Mouse (Mus musculus) stomach, embryonic 14.5 days (tissue): ENCODE measurements around the gene AI464131. TPM values are rescaled to one million over a fixed set of nuclear protein-coding genes. Genes with fewer than 3 reads are reported as not detected.

Experiments used
- ATAC-seq: fragments of 200-750 bp; cut with Nextera tagmentation; 2 replicates; pipeline ENCODE4 v1.8.0; 2017; ENCODE audit warnings: low read depth, moderate TSS enrichment; ENCODE audit not compliant: insufficient number of reproducible peaks, insufficient read depth, low FRiP score
- H3K27ac ChIP-seq: fragments of 300-500 bp; sonication (generic); 2 replicates; pipeline ENCODE4 v1.5.1; 2014; ENCODE audit warnings: mild to moderate bottlenecking, low read length, moderate library complexity, mixed read lengths
- H3K27me3 ChIP-seq: fragments of 300-500 bp; sonication (generic); 2 replicates; pipeline ENCODE4 v1.6.1; 2014; ENCODE audit warnings: low read length, control low read depth, mixed read lengths; ENCODE audit not compliant: control insufficient read depth, insufficient read depth
- H3K36me3 ChIP-seq: fragments of 300-500 bp; sonication (generic); 2 replicates; pipeline ENCODE4 v1.6.1; 2014; ENCODE audit warnings: mild to moderate bottlenecking, control low read depth, low read length, moderate library complexity, mixed read lengths; ENCODE audit not compliant: control insufficient read depth, insufficient read depth
- H3K4me1 ChIP-seq: fragments of 300-500 bp; sonication (generic); 2 replicates; pipeline ENCODE4 v1.6.1; 2014; ENCODE audit warnings: low read length, control low read depth, mixed read lengths; ENCODE audit not compliant: control insufficient read depth, insufficient read depth
- H3K4me2 ChIP-seq: fragments of 300-500 bp; sonication (generic); replicated peaks from 2 replicates; pipeline ENCODE4 v1.6.1; 2014; ENCODE audit warnings: low read depth, low read length, control low read depth
- H3K4me3 ChIP-seq: fragments of 300-500 bp; sonication (generic); 2 replicates; pipeline ENCODE4 v1.5.1; 2014; ENCODE audit warnings: low read depth, low read length, control low read depth
- H3K9ac ChIP-seq: fragments of 300-500 bp; sonication (generic); replicated peaks from 2 replicates; pipeline ENCODE4 v1.6.1; 2014; ENCODE audit warnings: low read depth, mild to moderate bottlenecking, control low read depth, low read length, moderate library complexity, mixed read lengths
- H3K9me3 ChIP-seq: fragments of 300-500 bp; sonication (generic); 2 replicates; pipeline ENCODE4 v1.6.1; 2016; ENCODE audit warnings: low read depth, low read length, control low read depth; ENCODE audit not compliant: control insufficient read depth
- WGBS: fragments of 180-500 bp; shearing (Covaris S2); extraction: QIAGEN DNeasy Blood & Tissue Kit; methylation state at CpG from one replicate; pipeline ENCODE4 v1.1.7; 2014; 5-methylcytosine and 5-hydroxymethylcytosine counted together
- polyA plus RNA-seq: library from polyadenylated mRNA; unstranded; fragments of >200 nt; fragmentation: Nextera tagmentation; extraction: Ambion mirVana; gene quantifications from 2 replicates; pipeline ENCODE4 v1.2.1, GENCODE M21; 2014

The AI464131 gene
- polyA plus RNA-seq: 4.6 and 4.8 TPM in 2 replicates

DNA sequence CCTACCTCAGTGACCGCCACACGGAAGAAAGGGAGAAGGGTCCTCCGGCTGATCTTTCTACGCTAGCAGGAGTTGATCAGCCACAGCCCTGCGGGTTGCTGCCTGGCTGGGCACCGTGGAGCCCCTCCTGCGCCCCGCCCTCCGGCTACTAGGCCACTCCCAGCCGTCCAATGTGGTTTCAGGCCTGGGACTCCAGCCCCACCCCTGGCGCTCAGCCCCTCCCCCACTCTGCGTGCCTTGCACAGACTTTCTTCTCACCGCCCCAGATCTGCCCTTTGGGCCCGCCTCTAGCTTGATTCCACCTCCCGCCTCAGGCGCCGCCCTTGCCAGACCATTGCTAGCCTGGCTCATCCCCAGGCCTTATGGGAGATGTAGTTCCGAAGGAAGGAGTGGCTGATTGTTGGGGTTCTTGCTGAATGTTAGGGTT is at the start of gene AI464131:
TSS of gene AI464131 (minus strand) at position 91 of the 427 bp plus-strand sequence.
- Histone ChIP-seq H3K27ac (no peak within 1 kb of the TSS), H3K9ac (no peak within 1 kb of the TSS; the same call in 1 of the 2 replicates), H3K4me1 (peaks cover 23% of the 10 kb centered on the region), H3K4me2 (peak within 1 kb of the TSS; percentile 82), H3K27me3 (peaks cover 32% of the 10 kb centered on the region), H3K9me3 (no peaks in the 10 kb centered on the region), H3K4me3 (peak within 1 kb of the TSS; percentile 35), H3K36me3 (no peaks in the 10 kb centered on the region)
- peak; percentile 95 for ATAC-seq
- WGBS: 2% methylated on average over 18 of the region's 18 CpGs

DNA sequence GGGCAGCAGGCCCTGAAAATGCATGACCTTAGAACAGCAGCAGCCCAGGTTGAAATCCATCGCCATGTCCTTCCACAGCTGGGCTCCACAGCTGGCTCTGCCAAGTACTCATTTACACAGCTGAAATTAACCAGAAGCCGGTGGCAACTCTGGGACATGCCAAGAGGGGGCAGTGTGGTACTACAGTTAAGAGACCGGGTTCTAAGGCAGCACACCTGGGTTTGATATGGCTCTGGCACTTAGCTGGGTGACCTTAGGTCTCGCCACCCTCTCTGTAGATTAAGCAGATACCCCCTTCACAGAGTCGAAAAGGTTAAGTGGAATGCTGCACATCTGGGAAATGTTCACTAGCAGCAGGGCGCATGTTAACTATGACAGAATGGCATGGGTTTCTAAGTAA is 49.7 kb upstream of the AI464131 start:
- Histone ChIP-seq H3K27ac (no peak overlapping the region), H3K36me3 (no peaks in the 10 kb centered on the region), H3K27me3 (no peaks in the 10 kb centered on the region), H3K9ac (no peak overlapping the region), H3K9me3 (no peaks in the 10 kb centered on the region), H3K4me1 (peaks cover 3% of the 10 kb centered on the region; the same call in 1 of the 2 replicates), H3K4me2 (no peak overlapping the region), H3K4me3 (no peak overlapping the region)
- no peak for ATAC-seq
- WGBS: 26% methylated on average over 6 of the region's 6 CpGs

DNA sequence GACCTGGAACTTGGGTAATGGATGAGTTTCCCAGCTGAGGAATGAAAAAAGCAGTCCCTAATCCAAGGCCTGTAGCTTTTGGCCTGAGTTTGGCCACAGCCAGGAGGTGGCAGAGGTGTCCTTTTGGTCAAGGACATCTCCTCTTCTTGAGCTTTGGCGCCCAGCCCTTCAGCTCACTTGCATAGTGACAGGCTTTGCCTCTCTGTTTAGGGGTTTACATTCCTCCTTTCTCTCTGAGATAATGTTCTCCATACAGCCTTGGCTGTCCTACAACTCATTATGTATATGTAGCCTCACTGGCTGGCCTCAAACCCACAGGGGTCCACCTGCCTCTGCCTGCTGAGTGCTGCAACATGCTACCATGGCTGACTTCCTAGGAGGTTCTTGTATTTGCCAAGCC is 44.2 kb upstream of the AI464131 start:
- no peak overlapping the region for H3K27ac ChIP-seq
- ATAC-seq: no peak
- no peaks in the 10 kb centered on the region for H3K27me3 ChIP-seq
- H3K9me3 ChIP-seq: no peaks in the 10 kb centered on the region
- no peak overlapping the region for H3K9ac ChIP-seq
- WGBS: 88% methylated on average over 1 of the region's 1 CpGs
- no peaks in the 10 kb centered on the region for H3K4me1 ChIP-seq
- H3K4me2 ChIP-seq: no peak overlapping the region
- H3K36me3 ChIP-seq: no peaks in the 10 kb centered on the region
- H3K4me3 ChIP-seq: no peak overlapping the region

DNA sequence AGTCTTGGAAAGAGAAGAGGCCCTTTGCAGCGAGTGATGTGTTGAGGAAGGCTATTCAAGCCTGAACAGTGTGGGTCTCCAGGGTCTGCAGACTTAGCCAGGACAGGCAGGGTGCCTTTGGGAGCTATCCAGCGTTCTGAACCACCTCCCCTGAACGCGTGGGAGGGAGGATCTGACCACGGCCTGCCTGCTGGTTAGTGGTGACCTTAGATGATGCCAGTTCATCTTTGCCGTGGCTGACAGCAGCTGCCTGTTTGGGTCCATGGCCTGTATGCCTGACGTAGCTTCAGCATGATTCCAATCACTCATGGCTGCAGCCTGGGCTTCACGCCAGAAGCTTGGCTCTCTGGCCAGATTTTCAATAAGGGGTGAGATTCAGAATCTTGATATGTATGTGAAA is 43.1 kb upstream of the AI464131 start:
- H3K9me3 ChIP-seq: no peaks in the 10 kb centered on the region
- no peaks in the 10 kb centered on the region for H3K27me3 ChIP-seq
- H3K4me1 ChIP-seq: no peaks in the 10 kb centered on the region
- WGBS: 12% methylated on average over 8 of the region's 8 CpGs
- ATAC-seq: no peak
- no peak overlapping the region for H3K4me2 ChIP-seq
- no peaks in the 10 kb centered on the region for H3K36me3 ChIP-seq
- H3K4me3 ChIP-seq: no peak overlapping the region
- H3K27ac ChIP-seq: no peak overlapping the region
- H3K9ac ChIP-seq: no peak overlapping the region

DNA sequence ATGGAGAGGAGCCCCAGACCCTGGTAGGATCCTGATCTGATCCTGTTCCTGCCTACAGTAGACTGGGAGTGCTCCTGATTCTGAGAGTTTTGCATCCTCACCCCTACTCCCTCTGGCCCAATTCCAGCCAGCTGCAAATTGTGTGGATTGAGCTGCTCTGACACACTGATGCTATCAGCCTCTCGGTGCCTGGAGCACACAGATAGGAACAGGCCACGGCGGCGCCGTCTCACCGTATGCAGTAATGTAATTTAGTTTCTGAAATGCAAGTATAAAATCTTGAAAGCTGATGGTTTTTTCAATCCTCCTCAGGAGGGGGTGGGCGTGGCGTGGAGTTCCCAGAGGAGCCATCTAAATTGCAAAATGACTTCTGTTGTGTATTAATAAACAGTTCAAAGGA is 39.3 kb upstream of the AI464131 start:
- H3K9me3 ChIP-seq: no peaks in the 10 kb centered on the region
- no peaks in the 10 kb centered on the region for H3K36me3 ChIP-seq
- H3K4me2 ChIP-seq: no peak overlapping the region
- no peaks in the 10 kb centered on the region for H3K27me3 ChIP-seq
- no peak overlapping the region for H3K9ac ChIP-seq
- no peaks in the 10 kb centered on the region for H3K4me1 ChIP-seq
- WGBS: 80% methylated on average over 8 of the region's 8 CpGs
- H3K4me3 ChIP-seq: no peak overlapping the region
- no peak overlapping the region for H3K27ac ChIP-seq
- no peak for ATAC-seq

DNA sequence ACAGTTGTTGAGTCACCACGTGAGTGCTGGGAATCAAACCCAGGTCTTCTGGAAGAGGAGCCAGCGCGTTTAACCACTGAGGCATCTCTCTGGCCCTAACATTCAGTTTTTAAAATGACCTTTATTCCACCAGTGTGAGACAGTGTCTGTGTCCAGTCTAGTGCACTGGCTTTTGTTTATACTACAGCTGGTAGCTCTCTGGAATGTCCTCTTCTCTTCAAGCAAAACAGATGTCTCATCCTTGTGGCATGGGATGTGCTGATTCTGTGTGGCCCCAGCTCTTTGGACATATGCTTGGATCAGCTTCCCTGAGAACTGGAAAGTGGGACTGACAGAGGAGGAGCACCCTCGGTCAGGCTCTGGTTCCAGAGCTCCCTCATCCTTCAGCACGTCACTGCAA is 32.0 kb upstream of the AI464131 start:
- no peaks in the 10 kb centered on the region for H3K4me1 ChIP-seq
- H3K9ac ChIP-seq: no peak overlapping the region
- H3K4me2 ChIP-seq: no peak overlapping the region
- no peaks in the 10 kb centered on the region for H3K36me3 ChIP-seq
- no peak overlapping the region for H3K4me3 ChIP-seq
- H3K27me3 ChIP-seq: no peaks in the 10 kb centered on the region
- no peak overlapping the region for H3K27ac ChIP-seq
- no peaks in the 10 kb centered on the region for H3K9me3 ChIP-seq
- no peak for ATAC-seq
- 76% methylated on average over 5 of the region's 5 CpGs for WGBS

- Histone ChIP-seq H3K4me3 (no peak overlapping the region), H3K27ac (no peak overlapping the region), H3K27me3 (no peaks in the 10 kb centered on the region), H3K9ac (no peak overlapping the region), H3K4me2 (no peak overlapping the region), H3K4me1 (no peaks in the 10 kb centered on the region), H3K36me3 (no peaks in the 10 kb centered on the region), H3K9me3 (no peaks in the 10 kb centered on the region)
- no peak for ATAC-seq
- WGBS: 22% methylated on average over 6 of the region's 6 CpGs
These were observed 29.5 kb upstream of the AI464131 start for GRCm38 (mm10) chr4:41532420-41532819.

GRCm38 (mm10) chr4:41527996-41528395 is 25.1 kb upstream of the AI464131 start:
- no peaks in the 10 kb centered on the region for H3K27me3 ChIP-seq
- H3K27ac ChIP-seq: no peak overlapping the region
- no peaks in the 10 kb centered on the region for H3K4me1 ChIP-seq
- H3K4me3 ChIP-seq: no peak overlapping the region
- H3K36me3 ChIP-seq: no peaks in the 10 kb centered on the region
- no peaks in the 10 kb centered on the region for H3K9me3 ChIP-seq
- H3K9ac ChIP-seq: no peak overlapping the region
- no peak for ATAC-seq
- H3K4me2 ChIP-seq: no peak overlapping the region
- WGBS: 23% methylated on average over 8 of the region's 8 CpGs

- ATAC-seq: no peak
- no peaks in the 10 kb centered on the region for H3K27me3 ChIP-seq
- H3K4me1 ChIP-seq: no peaks in the 10 kb centered on the region
- no peak overlapping the region for H3K4me2 ChIP-seq
- H3K9me3 ChIP-seq: no peaks in the 10 kb centered on the region
- H3K27ac ChIP-seq: no peak overlapping the region
- H3K4me3 ChIP-seq: no peak overlapping the region
- H3K36me3 ChIP-seq: no peaks in the 10 kb centered on the region
- H3K9ac ChIP-seq: no peak overlapping the region
- WGBS: 54% methylated on average over 13 of the region's 13 CpGs
These were observed 24.2 kb upstream of the AI464131 start for GRCm38 (mm10) chr4:41527076-41527475.
